Mouse (Mus musculus): Measurements from ENCODE around the gene Kansl1.

DNA sequence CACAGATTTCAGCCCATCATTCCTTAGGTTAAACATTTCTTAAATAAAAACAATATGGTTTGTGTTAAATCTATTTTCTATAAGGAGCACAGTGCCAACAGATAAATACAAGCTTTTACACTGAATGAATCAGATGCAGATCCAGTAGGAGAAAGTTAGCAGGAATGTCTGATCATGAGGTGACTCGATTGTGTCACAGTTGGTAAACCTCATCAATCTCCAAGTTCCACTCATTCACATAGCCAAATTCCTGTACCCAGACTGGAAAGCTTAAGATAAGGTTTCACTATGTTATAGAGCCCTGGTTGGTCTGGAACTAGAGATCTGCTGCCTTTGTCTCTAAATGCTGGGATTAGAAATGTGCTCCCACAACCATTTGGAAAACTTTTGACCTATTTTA lies 33.5 kb downstream of the Kansl1 start:
- no peak for TF ChIP-seq MAFK (IDR thresholded peaks at IDR 0.05; ENCODE audit: insufficient read depth, low read depth, low read length)
- no peak for TF ChIP-seq CHD2 (IDR thresholded peaks at IDR 0.05; ENCODE audit: low read depth, low read length)
